Mouse (Mus musculus) forebrain, postnatal 0 days (tissue): ENCODE data around the gene Cd83. TPM values are rescaled to one million over a fixed set of nuclear protein-coding genes. Genes with fewer than 3 reads are reported as not detected.

Experiments
- ATAC-seq: fragments of 200-750 bp; cut with Nextera tagmentation; 2 replicates; pipeline ENCODE4 v1.8.0; 2017; ENCODE audit warnings: mild to moderate bottlenecking, moderate library complexity
- DNase-seq: peaks from one replicate; pipeline ENCODE4 v3.0.0-alpha.2; 2015
- H3K27ac ChIP-seq: fragments of 300-500 bp; sonication (generic); 2 replicates; pipeline ENCODE4 v1.5.1; 2014; ENCODE audit warnings: low read depth, mild to moderate bottlenecking, antibody characterized with exemption, low read length, moderate library complexity, mixed read lengths
- H3K27me3 ChIP-seq: fragments of 300-500 bp; sonication (generic); 2 replicates; pipeline ENCODE4 v1.6.1; 2014; ENCODE audit warnings: mild to moderate bottlenecking, low read length, mixed read lengths; ENCODE audit not compliant: insufficient read depth
- H3K36me3 ChIP-seq: fragments of 300-500 bp; sonication (generic); 2 replicates; pipeline ENCODE4 v1.6.1; 2014; ENCODE audit warnings: mild to moderate bottlenecking, moderate library complexity; ENCODE audit not compliant: insufficient read depth
- H3K4me1 ChIP-seq: fragments of 300-500 bp; sonication (generic); 2 replicates; pipeline ENCODE4 v1.6.1; 2014; ENCODE audit warnings: antibody characterized with exemption; ENCODE audit not compliant: insufficient read depth
- H3K4me2 ChIP-seq: fragments of 300-500 bp; sonication (generic); 2 replicates; pipeline ENCODE4 v1.6.1; 2014; ENCODE audit warnings: low read depth, mild to moderate bottlenecking, moderate library complexity
- H3K4me3 ChIP-seq: fragments of 300-500 bp; sonication (generic); 2 replicates; pipeline ENCODE4 v1.5.1; 2014; ENCODE audit warnings: low read depth, low read length, mixed read lengths
- H3K9ac ChIP-seq: fragments of 300-500 bp; sonication (generic); 2 replicates; pipeline ENCODE4 v1.6.1; 2014; ENCODE audit warnings: mild to moderate bottlenecking
- H3K9me3 ChIP-seq: fragments of 300-500 bp; sonication (generic); 2 replicates; pipeline ENCODE4 v1.6.1; 2016; ENCODE audit warnings: low read length
- CTCF ChIP-seq: sonication (generic); IDR thresholded peaks from 2 replicates; pipeline ENCODE4 v1.5.1; 2016; ENCODE audit warnings: antibody characterized with exemption, control low read depth, low read depth
- WGBS: fragments of 180-500 bp; shearing (Covaris S2); extraction: QIAGEN DNeasy Blood & Tissue Kit; methylation state at CpG from one replicate; pipeline ENCODE4 v1.1.7; 2014; 5-methylcytosine and 5-hydroxymethylcytosine counted together
- polyA plus RNA-seq: library from polyadenylated mRNA; unstranded; fragments of >200 nt; fragmentation: Nextera tagmentation; extraction: Ambion mirVana; gene quantifications from 2 replicates; pipeline ENCODE4 v1.2.1, GENCODE M21; 2015
- total RNA-seq: library from RNA; depleted of rRNA; stranded (reverse); fragments of >200 nt; gene quantifications from 2 replicates; pipeline ENCODE4 v1.2.3, GENCODE M21; 2014

Gene Cd83
- total and polyA plus RNA-seq, 2 experiments from 2014 or later, result 21.0 to 22.7 TPM

- ATAC-seq (no peak), DNase-seq (no peak)
- H3K27ac ChIP-seq, result no peak overlapping the region
- H3K4me3 ChIP-seq, result no peak overlapping the region
- peaks cover 9% of the 10 kb centered on the region; the same call in 1 of the 2 replicates for H3K27me3 ChIP-seq
- TF ChIP-seq CTCF, result no peak
- no peaks in the 10 kb centered on the region for H3K36me3 ChIP-seq
- no peak overlapping the region for H3K9ac ChIP-seq
- H3K4me1 ChIP-seq, result peaks cover 7% of the 10 kb centered on the region; the same call in 1 of the 2 replicates
- H3K4me2 ChIP-seq, result peak overlapping the region; percentile 99
- WGBS, result 19% methylated on average over 12 of the region's 12 CpGs
- no peaks in the 10 kb centered on the region for H3K9me3 ChIP-seq
Observed at GRCm38 (mm10) chr13:43786171-43786795, 1.7 kb downstream of the Cd83 start.

GRCm38 (mm10) chr13:43787262-43787661 is 2.7 kb downstream of the Cd83 start:
- Histone ChIP-seq H3K9ac (no peak overlapping the region), H3K36me3 (no peaks in the 10 kb centered on the region), H3K27ac (no peak overlapping the region), H3K4me3 (no peak overlapping the region), H3K4me1 (peaks cover 7% of the 10 kb centered on the region; the same call in 1 of the 2 replicates), H3K27me3 (peaks cover 9% of the 10 kb centered on the region; the same call in 1 of the 2 replicates), H3K9me3 (no peaks in the 10 kb centered on the region), H3K4me2 (no peak overlapping the region)
- DNase-seq (no peak), ATAC-seq (no peak)
- no peak for TF ChIP-seq CTCF
- 15% methylated on average over 2 of the region's 2 CpGs for WGBS

GRCm38 (mm10) chr13:43788071-43788470 is 3.5 kb downstream of the Cd83 start:
- ATAC-seq (no peak), DNase-seq (no peak)
- no peak for TF ChIP-seq CTCF
- H3K27me3 ChIP-seq, result peaks cover 9% of the 10 kb centered on the region; the same call in 1 of the 2 replicates
- no peak overlapping the region for H3K9ac ChIP-seq
- no peak overlapping the region for H3K4me3 ChIP-seq
- 85% methylated on average over 8 of the region's 8 CpGs for WGBS
- no peak overlapping the region for H3K4me2 ChIP-seq
- H3K27ac ChIP-seq, result no peak overlapping the region
- peaks cover 7% of the 10 kb centered on the region; the same call in 1 of the 2 replicates for H3K4me1 ChIP-seq
- no peaks in the 10 kb centered on the region for H3K36me3 ChIP-seq
- H3K9me3 ChIP-seq, result no peaks in the 10 kb centered on the region

GRCm38 (mm10) chr13:43788983-43789645 is 4.5 kb downstream of the Cd83 start:
- ATAC-seq (no peak), DNase-seq (no peak)
- TF ChIP-seq CTCF, result no peak
- Histone ChIP-seq H3K4me2 (no peak overlapping the region), H3K4me3 (no peak overlapping the region), H3K27me3 (peaks cover 9% of the 10 kb centered on the region; the same call in 1 of the 2 replicates), H3K27ac (no peak overlapping the region), H3K9ac (no peak overlapping the region), H3K36me3 (no peaks in the 10 kb centered on the region), H3K9me3 (no peaks in the 10 kb centered on the region), H3K4me1 (peaks cover 7% of the 10 kb centered on the region; the same call in 1 of the 2 replicates)
- 84% methylated on average over 10 of the region's 10 CpGs for WGBS

DNA sequence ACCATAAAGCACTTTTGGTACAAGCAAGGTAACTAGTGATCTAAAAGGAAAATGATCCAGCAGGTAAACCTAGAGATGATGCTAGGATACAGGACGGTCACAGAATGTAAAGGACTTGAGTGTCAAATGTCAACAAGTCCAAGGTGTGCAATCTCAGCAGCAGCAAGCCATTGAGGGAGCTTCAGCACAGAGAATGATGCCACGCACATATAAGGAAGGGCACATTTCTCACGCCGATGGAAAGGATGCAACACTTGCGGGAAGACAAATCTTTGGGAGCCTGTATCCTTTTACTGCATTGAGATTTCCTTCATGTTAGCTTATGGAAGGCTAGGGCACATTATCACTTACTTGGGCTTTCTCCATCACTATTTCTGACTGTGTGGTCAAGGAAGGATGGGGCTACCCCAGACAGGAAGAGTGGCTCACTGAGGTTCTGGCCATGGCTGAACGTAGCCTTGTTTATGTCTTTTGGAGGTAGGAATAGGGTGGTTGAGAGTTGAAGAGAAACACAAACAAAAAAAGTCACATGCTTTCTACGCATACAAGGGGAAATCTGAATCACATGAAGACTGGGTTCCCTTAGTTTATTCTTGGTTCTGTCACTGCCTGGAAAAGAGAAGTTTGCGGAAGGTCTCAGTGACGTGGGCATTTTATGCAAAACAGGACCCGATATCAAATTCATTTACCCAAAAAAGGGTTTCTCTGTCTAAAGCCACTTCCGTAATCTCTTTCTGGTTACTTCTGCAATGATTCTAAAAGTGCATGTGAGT is 5.8 kb downstream of the Cd83 start:
- WGBS, result 96% methylated on average over 11 of the region's 11 CpGs
- Histone ChIP-seq H3K9me3 (no peaks in the 10 kb centered on the region), H3K27ac (no peak overlapping the region), H3K4me3 (no peak overlapping the region), H3K36me3 (no peaks in the 10 kb centered on the region), H3K9ac (no peak overlapping the region), H3K4me2 (no peak overlapping the region), H3K4me1 (no peaks in the 10 kb centered on the region), H3K27me3 (peaks cover 9% of the 10 kb centered on the region; the same call in 1 of the 2 replicates)
- DNase-seq (no peak), ATAC-seq (no peak)
- no peak for TF ChIP-seq CTCF

DNA sequence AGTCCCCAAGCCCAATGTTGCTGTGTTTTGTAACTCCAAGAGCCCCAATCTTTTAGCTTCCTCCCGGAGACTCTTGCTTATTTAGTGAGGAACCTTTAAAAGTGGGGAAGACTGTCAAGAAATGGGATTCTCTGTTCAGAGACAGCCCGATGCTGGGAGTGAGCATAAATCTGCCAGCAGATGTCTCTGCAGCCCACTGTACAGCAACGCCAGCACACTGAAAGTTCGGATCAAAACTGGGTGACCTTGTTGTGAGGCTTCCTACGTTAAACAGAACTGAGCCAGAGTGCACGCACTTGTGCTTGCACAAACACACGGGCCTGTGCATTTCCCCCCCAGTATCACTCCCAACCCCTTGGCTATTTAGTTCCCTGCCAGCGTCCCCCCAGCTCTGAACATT is 10.8 kb downstream of the Cd83 start:
- no peak overlapping the region for H3K4me3 ChIP-seq
- H3K4me1 ChIP-seq, result no peaks in the 10 kb centered on the region
- 46% methylated on average over 8 of the region's 8 CpGs for WGBS
- no peak overlapping the region for H3K4me2 ChIP-seq
- peak; percentile 74 for DNase-seq
- H3K9me3 ChIP-seq, result no peaks in the 10 kb centered on the region
- ATAC-seq, result peak; percentile 67; the same call in 1 of the 2 replicates
- no peak overlapping the region for H3K27ac ChIP-seq
- no peak overlapping the region for H3K9ac ChIP-seq
- H3K27me3 ChIP-seq, result no peaks in the 10 kb centered on the region
- no peaks in the 10 kb centered on the region for H3K36me3 ChIP-seq
- TF ChIP-seq CTCF, result peak; percentile 83
